Mouse (Mus musculus) adrenal gland, adult 8-10 months (tissue): ENCODE results near the gene Cacna1d. TPM values are rescaled to one million over a fixed set of nuclear protein-coding genes. Genes with fewer than 3 reads are reported as not detected.
A peak's percentile ranks its signal among the peaks of the same experiment; 100 is the strongest.

Experiments used
- DNase-seq: peaks from one replicate; pipeline ENCODE4 v3.0.0; 2022
- total RNA-seq, 4 experiments: library from RNA; stranded (reverse); gene quantifications; 2 replicates each; pipeline ENCODE4 v1.2.4; 2022

Gene Cacna1d
- total RNA-seq, 4 experiments from 2014 or later: 11.9 to 40.7 (median 22.2) TPM

GRCm38 (mm10) chr14:30261561-30262251 lies 229.5 kb downstream of the Cacna1d start:
- no peak for DNase-seq

- no peak for DNase-seq
These were observed 233.6 kb downstream of the Cacna1d start for GRCm38 (mm10) chr14:30257626-30258025.

- no peak for DNase-seq
These were observed 234.8 kb downstream of the Cacna1d start for GRCm38 (mm10) chr14:30256486-30256885.

- no peak for DNase-seq
These were observed 235.4 kb downstream of the Cacna1d start for GRCm38 (mm10) chr14:30255701-30256400.

DNA sequence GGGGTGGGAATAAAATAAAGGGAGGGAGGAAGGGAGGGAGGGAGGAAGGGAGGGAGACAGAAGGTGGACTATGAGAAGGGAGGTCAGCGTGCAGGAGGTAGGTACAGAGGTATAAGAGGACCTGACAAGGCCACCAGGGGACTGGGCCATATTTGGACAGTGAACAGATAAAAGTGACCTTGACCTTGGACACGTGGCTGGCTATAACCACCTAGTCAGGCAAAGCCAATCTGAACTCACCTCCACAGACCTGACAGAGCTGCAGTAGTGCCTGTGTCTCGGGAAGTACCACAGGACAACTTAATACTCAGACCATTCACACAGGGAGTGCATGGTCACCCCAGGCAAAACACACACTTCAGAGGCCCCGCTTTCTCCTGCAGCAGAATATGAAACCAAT lies 236.5 kb downstream of the Cacna1d start:
- no peak for DNase-seq

DNA sequence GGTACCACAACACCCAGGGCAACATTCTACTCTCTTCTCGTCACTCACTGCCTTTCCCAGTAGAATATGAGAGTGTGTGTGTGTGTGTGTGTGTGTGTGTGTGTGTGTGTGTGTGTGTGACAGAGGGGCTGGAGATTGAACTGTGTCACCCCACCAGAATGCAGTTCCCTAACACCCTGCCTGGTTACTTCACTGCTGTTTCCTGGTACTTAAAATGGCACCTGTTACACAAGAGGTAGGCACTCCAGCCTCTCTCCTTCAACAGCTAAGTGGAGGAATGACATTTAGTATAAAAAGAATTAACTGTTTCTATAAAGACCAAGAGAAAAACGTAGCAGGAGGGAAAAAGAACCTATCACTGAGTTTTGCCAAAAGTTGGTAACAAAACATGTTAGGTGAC lies 238.4 kb downstream of the Cacna1d start:
- DNase-seq: no peak

DNA sequence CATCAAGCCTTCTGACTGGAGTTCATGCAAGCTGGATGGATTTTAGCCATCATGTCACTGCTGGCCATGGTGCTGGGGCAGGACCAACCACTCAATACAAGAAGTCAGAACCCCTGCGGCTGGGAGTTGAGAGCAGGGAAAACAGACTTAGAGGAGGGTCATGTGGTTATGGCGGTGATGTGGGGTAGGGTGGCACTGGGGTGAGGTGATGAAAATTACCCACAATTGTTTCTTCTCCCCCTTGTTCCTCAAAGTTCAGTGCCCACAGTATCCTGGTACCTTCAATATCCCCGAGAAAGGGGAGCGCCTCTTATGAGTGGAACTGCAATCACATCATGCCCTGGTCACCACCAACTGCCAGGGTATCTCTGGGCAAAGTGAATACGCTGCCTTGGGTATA lies 239.9 kb downstream of the Cacna1d start:
- no peak for DNase-seq

- no peak for DNase-seq
These were observed 241.7 kb downstream of the Cacna1d start for GRCm38 (mm10) chr14:30249591-30249990.

DNA sequence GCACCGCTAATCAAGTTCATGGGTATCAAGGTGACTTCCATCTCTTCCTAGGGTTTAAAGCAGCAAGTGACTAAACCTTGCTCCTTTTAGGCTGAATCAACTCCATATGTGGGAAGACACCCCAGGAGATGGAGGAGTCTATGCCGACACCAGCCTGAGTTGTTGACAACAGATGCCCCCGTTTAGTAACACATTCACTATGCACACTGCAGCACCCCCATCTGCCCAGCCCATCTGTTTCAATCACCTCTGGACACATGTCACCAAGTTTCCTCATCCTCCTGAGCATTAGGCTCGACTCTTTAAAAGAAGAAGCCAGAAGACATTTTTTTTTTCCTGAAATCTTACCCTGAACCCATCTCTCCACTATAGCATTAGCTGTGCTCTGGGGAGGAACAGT lies 242.4 kb downstream of the Cacna1d start:
- DNase-seq: no peak

DNA sequence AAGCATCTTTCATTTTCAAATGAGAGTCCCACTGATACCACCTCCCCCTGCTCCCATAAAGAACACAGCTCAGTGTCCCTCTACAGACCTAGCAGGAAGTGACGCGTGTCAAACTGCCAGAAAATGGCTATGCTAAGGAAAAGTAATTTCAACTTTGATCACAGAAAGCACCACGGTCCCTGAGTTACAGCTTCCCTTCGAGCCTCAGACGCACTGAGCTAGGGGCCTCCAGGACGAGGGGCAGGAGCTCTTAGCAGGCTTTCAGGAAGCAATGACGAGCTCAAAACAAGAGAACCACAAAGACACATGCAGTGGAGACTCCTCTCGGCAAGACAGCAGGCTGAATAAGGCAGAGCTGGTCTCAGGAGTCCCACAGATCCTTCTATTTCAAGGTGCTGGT lies 243.1 kb downstream of the Cacna1d start:
- DNase-seq: no peak

GRCm38 (mm10) chr14:30247606-30248005 lies 243.6 kb downstream of the Cacna1d start:
- DNase-seq: no peak

DNA sequence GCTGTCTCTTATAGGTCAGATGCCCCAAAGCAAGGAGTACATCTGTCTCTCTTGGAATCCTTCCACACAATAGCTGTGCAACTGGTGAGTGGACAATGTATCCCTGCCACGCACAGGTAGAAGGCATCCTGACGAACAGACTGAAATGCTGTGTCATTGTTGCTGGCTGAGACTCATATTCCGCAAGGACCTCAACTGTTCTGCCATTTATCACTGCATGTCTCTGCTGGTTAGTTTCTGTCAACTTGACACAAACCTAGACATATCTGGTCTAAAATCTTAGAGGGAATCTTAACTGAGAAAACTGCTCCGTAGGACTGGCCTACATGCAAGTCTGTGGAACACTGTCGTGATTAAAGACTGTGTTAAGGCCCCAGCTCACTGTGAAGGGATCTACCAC lies 246.5 kb downstream of the Cacna1d start:
- no peak for DNase-seq

DNA sequence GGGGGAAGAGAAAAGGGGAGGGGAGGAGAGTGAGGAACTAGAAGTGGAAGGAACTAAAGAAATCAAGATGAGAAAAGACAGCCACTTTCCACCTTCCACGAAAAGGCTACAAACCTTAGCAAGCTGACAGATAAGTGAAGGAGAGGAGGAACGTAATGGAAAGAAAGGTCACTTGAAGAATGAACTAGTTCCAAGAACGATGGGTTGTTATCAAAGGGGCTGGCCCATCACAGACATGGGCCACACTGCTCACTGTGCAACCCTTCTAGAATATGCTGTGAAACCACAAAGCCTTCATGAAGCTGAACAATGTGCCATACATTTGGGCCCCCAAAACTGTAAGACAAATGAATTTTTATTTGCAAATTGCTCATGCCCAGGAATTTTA lies 248.4 kb downstream of the Cacna1d start:
- DNase-seq: no peak

GRCm38 (mm10) chr14:30242166-30242817 lies 249.0 kb downstream of the Cacna1d start:
- no peak for DNase-seq

DNA sequence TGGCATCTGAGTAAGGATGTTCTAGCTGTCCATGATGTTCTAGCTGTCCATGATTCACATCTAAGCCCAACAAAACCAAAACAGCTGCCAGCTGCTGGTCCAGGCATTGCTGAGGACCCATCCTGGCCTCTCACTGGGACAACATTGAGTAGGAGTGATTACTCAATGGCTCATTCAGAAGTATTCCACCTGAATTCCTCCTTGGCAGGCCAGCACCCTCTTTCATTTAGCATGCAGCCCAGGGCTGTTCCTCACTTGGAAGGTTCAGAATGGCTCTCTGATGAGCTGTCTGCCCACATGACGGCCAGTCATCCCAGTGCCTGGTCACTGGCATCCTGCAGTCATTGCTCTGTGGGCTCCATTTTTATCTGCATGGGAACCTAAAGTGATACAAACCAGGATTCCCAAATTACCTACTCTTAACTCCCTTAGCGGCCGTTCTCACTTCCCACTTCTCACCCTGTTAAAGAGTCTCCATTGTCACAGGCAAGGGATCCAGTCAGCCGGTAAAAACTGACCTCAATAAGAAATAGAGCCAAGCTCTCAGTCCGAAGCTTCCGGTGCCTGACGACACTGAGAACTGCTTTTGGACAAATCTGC lies 250.2 kb downstream of the Cacna1d start:
- DNase-seq: no peak

DNA sequence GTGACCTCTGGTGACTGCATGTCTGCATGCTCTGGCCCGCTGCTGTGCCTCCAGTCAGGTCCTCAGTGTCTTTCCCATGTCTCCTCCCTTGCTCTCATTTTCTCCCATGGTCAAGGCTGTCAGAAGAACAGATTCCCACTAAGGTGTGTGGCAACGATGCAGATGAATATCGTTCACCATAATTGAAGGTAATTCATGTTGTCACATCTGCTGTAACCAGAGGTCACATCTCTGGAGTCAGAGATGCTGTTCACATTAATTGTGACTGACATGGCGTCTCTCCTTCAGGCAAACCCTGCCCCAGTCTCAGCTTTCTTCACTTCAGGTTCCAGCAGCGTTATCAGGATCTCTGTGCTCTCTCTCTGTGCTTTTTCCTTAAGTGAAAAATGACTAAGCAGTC lies 252.4 kb downstream of the Cacna1d start:
- no peak for DNase-seq

GRCm38 (mm10) chr14:30225161-30225560 lies 266.1 kb downstream of the Cacna1d start:
- DNase-seq: peak; percentile 43

- DNase-seq: no peak
These were observed 269.2 kb downstream of the Cacna1d start for GRCm38 (mm10) chr14:30222101-30222500.

- no peak for DNase-seq
These were observed 271.4 kb downstream of the Cacna1d start for GRCm38 (mm10) chr14:30219851-30220250.

DNA sequence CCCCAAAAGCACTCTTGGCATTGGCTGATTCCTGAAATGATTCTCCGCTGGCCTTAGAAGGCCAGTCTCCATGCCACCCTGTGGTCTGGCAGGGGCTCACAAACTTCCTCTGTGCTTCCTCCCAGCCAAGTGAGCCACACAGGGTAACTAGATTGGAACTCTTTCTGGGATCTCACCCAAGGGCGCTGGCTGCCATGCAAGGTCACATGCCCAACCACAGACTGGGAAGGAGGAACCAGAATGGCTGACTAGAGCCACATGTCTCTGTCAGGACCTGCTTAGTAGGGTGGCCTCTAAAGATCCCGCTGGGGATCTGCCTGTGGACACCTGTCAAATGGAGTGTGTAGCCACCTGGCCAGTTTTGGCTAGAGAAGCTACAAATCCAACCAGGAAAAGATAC lies 273.1 kb downstream of the Cacna1d start:
- DNase-seq: peak; percentile 84

DNA sequence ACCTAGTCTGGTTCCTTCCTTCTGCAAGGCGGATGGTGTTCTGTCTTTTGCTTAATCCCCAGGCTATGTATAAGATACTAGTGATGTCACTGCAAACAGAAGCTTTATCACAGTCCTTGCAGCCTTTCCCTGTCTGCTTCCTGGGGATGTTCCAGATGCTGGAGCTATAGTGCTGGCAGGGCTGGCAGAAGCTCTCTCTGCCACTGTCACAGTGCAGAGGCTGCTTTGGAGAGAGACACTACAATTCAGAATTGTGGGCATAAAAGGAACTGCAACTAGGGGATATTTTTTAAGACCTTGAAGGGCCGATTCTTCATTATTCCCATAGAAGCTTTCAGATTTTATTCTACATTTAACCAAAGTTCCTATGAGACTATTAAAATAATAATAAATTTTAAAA lies 274.1 kb downstream of the Cacna1d start:
- no peak for DNase-seq

DNA sequence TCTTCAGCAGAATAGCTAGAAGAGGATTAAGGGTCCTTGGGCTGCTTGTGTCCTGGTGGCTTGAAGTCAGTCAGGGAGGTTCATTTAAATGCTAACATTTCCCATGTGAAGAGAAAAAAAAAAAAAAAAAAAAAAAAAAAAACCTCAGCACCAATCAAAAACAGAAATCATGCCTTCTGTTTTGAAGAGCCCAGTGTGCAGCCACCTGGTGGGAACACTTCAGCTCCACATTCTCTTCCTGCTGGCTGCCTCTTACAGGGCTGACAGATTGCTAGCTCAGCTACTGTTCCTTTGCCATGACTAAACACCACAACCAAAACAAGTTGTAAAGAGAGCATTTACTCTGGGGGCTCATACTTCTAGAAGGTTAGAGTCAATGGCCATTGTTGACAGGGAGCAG lies 283.1 kb downstream of the Cacna1d start:
- no peak for DNase-seq

- DNase-seq: no peak
These were observed 285.4 kb downstream of the Cacna1d start for GRCm38 (mm10) chr14:30205821-30206220.
